Mouse (Mus musculus): ENCODE measurements around the gene Sept9. TPM values are rescaled to one million over a fixed set of nuclear protein-coding genes. Genes with fewer than 3 reads are reported as not detected.

The Sept9 gene
- total RNA-seq, 2 experiments from 2014 or later = 31.9 to 33.4 TPM

DNA sequence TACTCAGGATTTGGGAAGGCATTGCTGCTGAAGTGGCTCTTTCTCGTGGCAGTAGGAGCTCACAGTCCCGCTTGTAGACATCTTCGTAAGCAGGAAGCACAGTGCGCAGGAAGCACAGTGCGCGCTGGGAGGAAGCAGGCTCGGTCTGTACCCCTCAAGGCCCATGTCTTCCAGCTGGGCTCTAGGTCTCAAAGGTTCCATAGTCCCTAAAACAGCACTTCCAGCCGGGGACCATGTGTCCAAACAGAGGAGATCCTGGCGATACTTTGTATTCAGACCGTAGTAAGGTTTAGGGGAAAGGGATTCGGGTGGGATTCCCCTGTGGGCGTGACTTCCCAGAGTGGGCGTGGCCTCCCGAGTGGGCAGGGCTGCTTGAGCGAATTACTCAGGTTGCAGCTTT lies 24.5 kb upstream of the Sept9 start:
- ATAC-seq (replicated peaks; ENCODE audit: low FRiP score, poor library complexity, severe bottlenecking) = no peak

DNA sequence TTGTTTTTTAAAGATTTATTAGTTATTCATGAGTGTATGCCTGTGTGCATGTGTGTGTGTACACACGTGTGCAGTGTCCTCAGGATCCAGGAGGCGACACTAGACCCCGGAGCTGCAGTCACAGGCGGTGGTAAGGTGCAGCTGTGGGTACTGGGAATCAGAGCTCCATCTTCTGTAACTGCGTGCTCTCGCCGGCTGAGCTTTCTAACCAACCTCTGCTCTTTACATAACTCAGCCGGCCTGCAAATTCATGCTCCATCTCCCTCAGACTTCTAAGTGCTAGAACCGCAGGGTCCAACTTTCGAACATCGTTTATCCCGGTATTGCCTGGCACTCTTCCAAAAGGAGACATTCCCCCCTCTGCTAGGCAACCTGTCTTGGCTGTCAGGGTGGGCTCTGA lies 24.0 kb upstream of the Sept9 start:
- ATAC-seq (replicated peaks; ENCODE audit: low FRiP score, poor library complexity, severe bottlenecking) = no peak

DNA sequence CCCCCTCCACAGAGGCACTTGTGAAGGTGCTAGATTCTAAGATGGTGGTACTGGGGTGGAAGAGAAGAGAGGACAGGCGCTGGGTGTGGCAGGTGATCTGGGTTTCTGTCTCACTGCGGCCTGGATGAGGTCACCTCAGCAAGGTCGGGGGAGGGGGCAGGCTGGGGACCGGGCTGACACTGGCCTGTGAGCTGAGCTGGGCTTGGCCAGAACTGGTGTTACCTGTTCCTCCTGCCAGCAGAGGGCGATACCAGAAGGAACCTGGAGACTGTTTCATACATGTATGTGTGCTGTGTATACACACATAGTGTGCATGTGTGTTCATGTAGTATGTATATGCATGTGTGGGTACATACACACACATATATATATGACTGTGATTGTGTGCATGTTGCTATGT lies 23.2 kb upstream of the Sept9 start:
- 0 out of 2 replicates have a peak, but pooled peaks have one; percentile 61 for ATAC-seq (replicated peaks; ENCODE audit: low FRiP score, poor library complexity, severe bottlenecking)

DNA sequence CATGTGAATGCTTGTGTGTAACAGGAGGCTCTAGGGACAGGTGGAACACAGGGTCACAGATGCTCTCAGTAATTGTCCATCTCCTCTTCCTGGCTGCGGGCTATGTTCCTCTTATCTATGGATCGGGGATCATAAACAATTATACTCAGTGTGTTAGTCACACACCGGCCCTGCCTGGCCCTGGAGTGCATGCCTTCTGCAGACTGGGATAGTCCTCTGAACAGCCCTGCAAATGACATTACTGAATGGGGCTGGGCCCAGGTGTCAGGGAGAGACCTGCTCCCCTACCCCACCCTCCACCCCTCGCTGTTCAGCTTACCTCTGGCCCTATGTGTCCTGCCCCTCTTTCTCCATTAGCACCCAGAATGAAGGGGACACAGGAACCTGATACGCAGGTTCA lies 22.6 kb upstream of the Sept9 start:
- ATAC-seq (replicated peaks; ENCODE audit: low FRiP score, poor library complexity, severe bottlenecking) = no peak

DNA sequence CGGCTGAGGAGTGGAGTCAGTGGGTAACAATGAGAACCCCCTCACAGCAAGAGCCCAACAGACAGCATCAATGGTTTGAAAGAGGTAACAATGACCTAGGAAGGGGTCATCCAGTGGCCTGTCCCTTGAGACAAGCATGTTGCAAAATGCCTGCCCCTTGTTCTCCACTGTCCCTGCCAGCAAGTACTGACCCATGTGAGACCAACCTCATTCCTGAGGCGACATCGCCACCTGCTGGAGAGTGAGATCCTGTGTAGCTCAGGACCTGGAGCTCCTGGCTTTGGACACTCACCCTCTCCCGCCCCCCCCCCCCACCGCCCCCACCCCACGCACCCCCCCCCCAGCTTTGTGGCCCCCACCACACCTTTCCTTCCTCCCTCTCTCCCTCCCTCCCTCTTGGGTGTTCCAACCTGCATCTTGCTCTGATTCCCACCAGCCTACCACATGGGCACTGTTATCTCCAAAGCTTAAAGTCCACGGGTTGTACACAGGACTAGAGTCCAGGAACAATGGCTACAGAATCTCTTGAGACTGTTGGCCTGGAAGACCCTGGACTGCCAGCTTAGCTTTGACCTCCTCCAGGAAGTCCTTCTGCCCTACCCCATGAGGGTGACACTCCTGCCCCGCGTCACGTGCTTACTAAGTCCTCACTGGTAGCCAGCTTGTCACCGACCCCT lies 22.0 kb upstream of the Sept9 start:
- no peak for ATAC-seq (replicated peaks; ENCODE audit: low FRiP score, poor library complexity, severe bottlenecking)

DNA sequence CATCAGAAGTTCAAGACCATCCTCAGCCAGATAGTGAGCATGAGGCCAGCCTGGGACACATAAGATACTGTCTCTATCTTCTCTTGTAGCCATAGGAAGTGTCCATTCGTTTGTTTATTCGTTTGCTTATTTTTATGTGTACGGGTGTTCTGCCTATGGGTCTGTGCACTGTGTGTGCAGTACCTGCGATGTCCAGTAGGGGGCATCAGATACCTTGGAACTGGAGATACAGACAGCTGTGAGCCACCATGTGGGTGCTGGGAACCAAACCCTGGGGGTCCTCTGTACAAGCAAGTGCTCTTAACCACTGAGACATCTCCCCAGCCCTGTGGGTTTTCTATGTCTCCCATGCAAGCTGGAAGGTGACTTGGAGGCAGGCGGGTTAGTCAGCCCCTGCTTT lies 19.6 kb upstream of the Sept9 start:
- ATAC-seq (replicated peaks; ENCODE audit: low FRiP score, poor library complexity, severe bottlenecking) = no peak

DNA sequence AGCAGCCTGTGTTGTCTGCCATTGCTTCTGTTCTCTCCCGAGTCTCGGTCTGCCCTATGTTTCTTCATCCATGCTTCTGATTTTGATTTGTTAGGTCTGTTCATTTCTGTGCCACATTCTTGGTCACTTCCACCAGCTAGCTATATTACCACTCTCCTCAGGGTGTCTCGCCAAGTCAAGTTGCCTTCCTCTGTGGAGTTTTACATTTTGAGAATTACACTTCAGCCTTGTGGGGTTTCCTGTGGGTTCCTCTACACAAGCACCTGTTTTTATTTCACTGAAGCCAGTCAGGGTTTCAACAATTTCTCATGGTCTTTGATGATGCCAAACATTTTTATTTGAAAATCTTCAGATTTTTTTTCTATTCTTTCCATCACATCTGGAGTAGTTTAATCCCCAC lies 16.7 kb upstream of the Sept9 start:
- no peak for ATAC-seq (replicated peaks; ENCODE audit: low FRiP score, poor library complexity, severe bottlenecking)

DNA sequence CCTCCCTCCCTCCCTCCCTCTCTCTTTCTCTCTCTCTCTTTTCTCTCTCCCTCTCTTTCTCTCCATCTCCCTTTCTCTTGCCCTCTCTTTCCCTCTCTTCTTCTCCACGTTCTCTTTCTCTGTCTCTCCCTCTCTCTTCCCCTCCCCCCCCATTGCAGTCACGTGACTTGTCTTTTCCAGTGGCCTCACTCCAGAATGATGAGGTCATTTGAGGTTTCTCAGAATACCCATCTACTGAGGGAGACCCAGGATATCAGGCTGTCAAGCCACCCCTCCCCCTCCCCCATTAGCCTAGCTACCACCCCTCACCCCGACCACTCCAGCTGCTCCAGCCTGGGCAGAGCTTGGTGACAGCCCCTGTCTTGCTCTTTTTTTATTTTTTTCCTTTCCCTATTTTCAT lies 16.2 kb upstream of the Sept9 start:
- ATAC-seq (replicated peaks; ENCODE audit: low FRiP score, poor library complexity, severe bottlenecking) = no peak

DNA sequence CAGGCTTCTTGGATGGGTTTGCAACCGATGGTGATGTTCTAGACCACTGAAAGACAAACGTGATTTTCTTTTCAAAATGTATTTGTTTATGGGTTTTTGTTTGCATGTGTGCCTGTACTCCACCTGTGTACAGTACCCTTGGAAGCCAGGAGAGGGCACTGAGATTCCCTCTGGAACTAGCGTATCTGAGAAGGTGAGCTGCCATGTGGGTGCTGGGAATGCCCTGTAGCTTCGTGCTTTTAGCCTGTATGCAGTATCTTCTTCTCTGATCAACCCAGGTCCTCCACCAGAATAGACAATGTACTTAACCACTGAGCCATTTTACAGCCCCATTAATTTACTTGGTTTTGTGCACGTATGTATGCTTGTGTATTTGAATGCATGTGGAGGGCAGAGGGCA lies 15.6 kb upstream of the Sept9 start:
- ATAC-seq (replicated peaks; ENCODE audit: low FRiP score, poor library complexity, severe bottlenecking) = no peak

DNA sequence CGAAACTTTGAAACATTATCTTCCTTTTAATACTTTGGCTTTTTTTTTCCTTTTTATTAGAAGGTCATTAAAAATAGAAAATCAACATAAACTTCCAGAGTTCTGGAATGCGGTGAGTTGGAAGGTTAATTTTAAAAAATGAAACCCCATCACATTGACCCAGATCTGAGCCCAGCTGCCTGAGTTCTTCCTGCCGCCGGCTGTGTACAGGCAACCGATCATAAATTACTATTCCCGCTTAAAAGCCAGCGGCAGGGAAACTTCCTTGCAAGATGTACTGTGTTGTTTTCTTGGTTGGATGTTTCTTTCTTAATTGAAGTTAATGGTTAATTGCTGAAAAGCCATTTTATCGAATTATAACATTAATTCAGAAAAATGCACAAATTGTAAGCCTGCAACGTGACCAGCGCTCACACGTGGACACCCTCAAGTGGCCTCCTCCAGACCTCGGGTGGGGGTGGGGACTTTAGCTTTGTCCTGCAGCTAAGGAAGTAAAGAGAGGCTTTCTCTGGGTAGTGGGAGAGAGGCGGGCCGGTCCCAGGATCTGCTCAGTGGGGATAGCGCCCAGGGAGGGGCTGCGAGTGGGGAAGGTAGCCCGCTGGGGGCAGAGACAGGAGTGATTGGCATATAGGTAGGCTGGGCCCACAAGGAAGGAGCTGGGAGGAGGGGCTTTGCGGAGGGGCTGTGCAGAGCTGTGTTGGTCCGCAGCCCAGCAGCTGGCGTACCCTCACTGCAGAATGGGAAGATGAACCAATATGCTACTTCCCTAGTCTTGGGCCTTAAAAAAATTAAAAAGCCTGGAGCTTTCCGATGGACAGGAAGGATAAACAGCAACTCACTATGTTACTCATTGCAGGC lies 14.2 kb upstream of the Sept9 start:
- no peak for ATAC-seq (replicated peaks; ENCODE audit: low FRiP score, poor library complexity, severe bottlenecking)

DNA sequence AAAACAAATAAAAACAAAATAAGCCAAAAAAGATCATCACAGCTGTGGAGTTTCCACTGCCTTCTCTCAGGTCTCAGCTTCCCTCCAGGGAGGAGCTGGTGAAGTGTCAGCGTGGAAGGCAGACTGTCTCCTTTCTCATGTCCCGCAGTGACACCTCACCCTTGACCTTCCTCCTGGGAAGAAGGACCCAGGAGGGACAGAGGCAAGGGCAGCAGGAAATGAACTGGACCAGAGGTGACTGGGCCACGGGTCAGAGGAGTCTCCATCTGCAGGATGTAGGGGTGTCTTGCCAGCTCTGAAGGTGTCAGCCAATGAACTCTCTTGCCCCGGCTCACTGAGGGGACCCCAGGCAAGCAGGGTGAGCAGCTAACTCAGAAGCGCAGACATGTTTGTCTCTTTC lies 7.9 kb upstream of the Sept9 start:
- ATAC-seq (replicated peaks; ENCODE audit: low FRiP score, poor library complexity, severe bottlenecking) = no peak

DNA sequence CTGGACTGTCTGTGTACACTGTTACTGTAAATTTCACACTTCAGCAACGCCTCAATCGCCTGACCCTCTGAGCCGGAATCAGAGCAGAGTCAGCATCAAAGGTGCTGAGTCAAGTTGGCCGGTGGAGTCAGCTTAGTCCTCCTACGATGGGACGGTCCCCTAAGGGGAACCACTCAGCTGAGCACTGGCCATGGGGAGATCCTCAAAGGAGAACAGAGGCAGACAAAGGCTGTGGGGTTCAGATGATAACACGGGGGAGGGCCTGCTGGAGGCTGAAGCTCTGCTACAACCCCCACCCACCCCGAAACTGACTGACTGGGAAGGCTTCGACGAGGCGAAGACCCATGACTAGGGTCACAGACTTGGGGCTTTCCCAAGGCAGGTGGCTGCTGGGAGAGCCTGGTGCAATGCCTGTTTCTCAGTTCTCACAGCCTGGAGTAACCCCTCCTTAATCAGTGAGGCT lies 5.0 kb upstream of the Sept9 start:
- no peak for ATAC-seq (replicated peaks; ENCODE audit: low FRiP score, poor library complexity, severe bottlenecking)

DNA sequence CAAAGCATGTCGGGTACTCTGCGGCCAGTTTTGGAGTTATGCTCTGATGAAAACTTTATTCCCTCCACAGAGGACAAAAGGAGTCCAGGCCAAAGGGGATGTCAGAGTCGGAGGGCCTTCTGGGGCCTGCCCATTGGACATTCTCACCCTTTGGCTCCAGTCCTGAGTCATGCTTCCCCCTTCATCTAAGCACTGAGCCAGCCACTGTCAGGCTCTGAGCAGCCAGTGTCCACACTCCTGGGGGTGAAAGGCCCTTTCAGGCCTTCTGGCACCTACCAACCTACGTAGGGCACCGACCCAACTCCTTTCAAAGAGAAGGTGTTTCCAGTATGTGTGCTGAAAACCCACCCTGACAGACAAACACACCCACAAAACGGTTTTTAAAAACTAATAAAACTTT lies 3.8 kb upstream of the Sept9 start:
- no peak for ATAC-seq (replicated peaks; ENCODE audit: low FRiP score, poor library complexity, severe bottlenecking)

DNA sequence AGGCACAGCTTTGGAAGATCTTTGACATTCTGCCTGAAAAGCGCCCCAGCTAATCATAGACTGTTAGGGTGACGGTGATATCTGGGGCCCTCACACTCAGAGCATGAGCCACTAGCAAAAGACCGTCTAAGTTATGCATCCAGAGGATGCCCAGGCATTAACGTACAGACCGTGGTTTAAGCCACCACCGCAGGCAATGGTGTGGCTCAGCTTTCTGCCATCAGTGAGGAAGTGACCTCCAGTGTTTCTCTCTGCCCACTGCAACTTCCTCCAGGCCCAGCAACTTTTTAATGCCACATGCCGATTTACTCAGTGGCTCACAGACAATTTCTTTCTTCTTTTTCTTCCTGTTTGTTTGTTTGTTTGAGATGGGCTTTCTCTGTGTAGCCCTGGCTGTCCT lies 2.8 kb upstream of the Sept9 start:
- ATAC-seq (replicated peaks; ENCODE audit: low FRiP score, poor library complexity, severe bottlenecking) = no peak

DNA sequence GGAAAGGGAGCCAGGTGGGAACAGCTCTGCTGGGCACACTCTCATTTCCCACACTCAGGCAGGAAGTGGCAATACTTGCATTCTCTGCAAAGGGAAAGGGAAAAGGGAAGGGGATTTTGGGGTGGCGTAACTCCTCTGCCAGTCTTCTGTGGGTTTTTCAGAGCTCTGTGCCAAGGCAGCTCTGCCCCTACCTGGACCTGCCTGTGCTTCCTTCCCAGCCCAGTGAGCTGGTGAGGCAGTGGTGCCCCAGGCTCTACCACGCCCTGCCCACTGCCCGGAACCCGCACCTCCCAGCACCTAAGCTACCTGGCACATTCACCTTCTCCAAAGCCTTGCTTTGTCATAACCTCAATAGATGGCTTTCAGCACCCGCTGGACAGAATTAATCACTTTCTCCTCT lies 1.3 kb upstream of the Sept9 start:
- ATAC-seq (replicated peaks; ENCODE audit: low FRiP score, poor library complexity, severe bottlenecking) = no peak

DNA sequence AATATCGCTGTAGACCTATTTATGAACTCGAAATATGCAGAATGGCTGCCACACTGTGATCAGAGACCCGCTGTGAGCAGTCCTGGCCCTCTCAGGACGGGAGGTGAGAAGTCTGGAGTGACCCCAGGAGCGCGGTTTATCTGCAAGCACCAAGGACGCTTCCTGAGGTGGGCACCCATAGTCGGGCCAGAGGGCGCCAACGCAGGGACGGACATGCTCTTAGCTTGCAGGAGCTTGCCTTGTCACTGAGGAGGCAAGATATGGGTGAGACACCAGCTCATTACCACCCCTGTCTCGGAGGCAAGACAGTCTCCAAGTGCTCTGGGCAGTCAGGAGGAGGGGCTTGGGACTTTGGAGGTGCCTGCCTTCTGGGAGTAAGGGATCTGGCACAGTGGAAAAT lies 2.4 kb downstream of the Sept9 start:
- no peak for ATAC-seq (replicated peaks; ENCODE audit: low FRiP score, poor library complexity, severe bottlenecking)

DNA sequence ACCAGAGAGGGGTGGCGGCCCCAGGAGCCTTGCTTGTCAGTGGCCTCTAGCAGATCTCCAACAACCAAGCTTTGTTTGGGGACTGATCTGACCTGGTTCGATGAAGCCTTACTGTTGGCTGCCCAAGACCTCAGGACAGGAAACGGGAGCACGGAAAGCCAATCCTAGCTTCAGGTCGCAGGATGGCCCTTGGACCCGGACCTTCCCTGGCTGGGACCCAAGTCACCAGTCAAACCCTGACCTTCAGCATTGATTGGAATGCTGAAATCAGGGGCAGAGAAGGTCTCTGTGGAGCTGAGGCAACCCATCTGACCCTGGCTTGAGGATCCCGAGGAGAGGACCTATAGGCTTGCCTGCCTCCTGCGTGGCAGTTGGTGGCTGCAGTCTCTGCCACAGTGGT lies 5.1 kb downstream of the Sept9 start:
- no peak for ATAC-seq (replicated peaks; ENCODE audit: low FRiP score, poor library complexity, severe bottlenecking)

DNA sequence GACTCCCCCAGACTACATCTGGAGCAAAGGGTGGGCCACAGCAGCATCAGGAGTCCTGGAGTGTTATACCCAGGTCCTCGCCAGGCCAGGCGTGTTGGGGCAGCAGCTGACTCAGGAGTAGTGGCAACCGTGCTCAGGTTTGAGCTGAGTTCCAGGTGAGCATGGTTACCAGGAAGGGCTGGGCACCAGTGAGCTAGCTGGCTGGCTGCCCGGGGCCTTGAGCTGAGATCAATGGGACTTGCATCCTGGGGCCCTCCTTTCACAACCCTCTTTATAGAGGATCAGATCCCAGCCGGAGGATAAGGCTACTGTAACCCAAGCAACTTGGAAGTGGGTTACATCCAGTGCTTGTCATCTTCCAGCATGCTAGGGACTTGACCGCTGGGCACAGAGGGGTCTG lies 5.6 kb downstream of the Sept9 start:
- ATAC-seq (replicated peaks; ENCODE audit: low FRiP score, poor library complexity, severe bottlenecking) = no peak

DNA sequence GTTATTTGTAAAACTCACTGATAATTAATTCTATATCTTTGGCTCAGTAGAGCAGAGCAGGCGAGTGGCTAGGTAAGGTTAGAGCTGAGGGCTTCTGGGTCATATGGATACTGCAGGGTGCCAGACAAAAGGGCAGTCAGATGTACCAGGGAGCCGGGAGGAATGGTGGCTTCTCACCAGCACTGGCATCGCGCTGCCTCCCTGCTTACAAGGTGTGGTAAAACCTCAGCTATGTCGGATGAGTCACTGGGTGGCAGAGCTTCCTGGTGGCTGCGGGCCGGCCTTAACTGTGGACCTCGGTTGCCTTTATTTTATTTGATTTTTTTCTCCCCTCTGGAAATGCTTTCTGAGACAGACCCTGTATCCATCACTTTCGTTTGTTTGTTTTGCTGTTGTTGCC lies 6.0 kb downstream of the Sept9 start:
- no peak for ATAC-seq (replicated peaks; ENCODE audit: low FRiP score, poor library complexity, severe bottlenecking)

DNA sequence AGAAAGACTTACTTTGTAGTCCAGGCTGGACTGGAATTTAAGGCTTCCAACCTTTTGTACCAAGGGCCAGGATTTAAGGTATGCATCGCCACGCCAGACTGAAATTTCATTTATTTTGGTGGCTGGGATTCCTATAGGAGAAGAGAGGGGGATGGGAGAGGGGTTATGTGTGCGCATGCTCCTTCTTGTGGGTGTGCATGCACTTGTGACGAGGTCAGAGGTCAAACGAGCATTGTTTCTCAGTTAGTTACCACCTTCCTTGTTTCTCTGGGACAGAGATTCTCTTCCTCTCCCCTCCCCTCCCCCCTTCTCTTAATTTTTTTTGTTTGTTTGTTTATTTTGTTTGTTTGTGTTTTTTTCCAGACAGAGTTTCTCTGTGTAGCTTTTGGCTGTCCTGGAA lies 8.0 kb downstream of the Sept9 start:
- ATAC-seq (replicated peaks; ENCODE audit: low FRiP score, poor library complexity, severe bottlenecking) = no peak

DNA sequence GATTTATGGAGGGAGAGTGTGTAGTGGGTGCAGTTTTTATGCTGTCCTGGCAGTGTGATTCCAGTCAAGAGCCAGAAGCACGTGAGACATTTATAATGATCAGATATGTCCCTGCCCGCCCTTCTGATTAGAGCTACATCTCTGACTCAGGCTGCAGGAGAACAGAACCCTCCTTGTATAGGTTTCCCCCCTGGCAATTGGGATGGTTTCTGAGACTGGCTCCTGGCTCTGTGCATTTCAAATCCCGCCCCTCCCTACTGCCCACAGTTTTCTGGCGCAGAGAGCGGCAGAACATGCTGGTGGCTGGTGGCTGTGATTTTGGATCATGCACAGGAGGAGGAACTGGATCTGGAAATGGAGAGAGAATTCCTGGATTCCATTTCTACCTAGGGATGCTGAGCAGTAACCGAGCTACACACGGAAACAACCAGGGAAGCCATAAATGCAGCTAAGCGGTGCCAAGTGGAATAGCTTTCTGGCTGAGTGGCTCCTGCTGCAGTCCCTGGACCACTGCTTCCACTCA lies 8.8 kb downstream of the Sept9 start:
- no peak for ATAC-seq (replicated peaks; ENCODE audit: low FRiP score, poor library complexity, severe bottlenecking)

All from erythroblast, adult 5-6 weeks (primary cell).